Mouse (Mus musculus) CD4-positive, CD25-positive, alpha-beta regulatory T cell, adult 9 weeks (primary cell): ENCODE data around the gene Fscn2. TPM values are rescaled to one million over a fixed set of nuclear protein-coding genes. Genes with fewer than 3 reads are reported as not detected.

Source experiments
- polyA plus RNA-seq: library from polyadenylated mRNA; unstranded; fragments of 100-300 nt; shearing (Covaris generic); gene quantifications from one replicate; pipeline ENCODE4 v1.2.1, GENCODE M21; 2017

The Fscn2 gene
- 0.16 TPM for polyA plus RNA-seq

DNA sequence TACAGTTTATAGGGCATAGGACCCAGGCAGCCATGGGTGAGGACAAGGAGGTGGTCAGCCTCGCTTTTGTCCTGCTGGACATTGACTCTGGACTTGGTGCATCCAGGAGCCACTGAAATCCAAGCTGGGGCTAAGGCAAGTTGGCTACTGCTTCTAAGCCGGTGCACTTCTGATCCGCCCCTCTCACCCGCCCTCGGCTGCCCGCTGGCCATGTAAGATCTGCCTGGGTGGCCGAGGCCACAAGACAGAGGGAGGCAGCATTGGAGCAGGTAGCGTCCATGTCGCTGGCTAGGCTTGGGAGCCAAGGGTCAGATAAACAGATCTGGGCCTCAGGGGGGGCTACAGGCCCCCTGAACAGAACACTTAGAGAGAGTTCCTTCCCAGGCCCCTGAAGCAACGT, at the start of gene Fscn2:
Gene Fscn2 (plus strand): TSS at position 240 of the 400 bp plus-strand sequence.

DNA sequence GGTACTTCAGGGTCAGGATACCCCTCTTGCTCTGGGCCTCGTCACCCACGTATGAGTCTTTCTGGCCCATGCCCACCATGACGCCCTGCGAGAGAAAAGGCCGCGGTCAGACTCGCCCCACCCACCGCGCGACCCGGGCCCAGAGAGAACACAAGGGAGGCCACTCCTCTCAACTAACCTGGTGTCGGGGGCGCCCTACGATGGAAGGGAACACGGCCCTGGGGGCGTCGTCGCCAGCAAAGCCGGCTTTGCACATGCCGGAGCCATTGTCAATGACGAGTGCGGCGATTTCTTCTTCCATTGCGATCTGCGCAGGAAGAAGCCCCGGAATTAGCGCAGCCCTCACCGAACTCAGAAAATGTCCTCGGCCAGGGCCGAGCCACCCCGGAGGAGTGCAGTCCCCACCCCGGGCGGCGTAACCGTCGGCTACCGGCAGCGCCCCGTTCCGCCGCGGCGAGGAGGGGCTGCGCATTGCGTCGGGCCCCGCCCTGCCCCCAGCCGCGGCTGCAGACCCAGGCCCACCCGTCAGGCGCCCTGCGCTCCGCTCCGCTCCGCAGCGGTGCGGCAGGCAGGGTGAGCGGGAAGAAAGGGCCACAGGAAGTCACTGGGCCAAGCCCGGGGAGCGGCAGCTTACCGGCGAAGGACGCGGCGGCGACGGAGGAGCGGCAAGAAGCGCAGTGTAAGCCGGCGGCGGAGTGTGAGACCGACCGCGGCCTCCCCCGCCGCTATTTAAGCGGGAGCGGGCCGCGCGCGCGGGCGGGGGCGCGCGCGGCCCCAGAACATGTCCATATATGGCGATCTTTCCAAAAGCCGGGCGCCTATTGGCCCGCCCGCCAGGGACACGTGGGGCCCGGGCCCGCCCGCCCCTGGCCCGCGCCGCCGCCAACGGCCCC, 13.3 kb upstream of the Fscn2 start, which contains the start of gene Actg1:
Gene Actg1 (minus strand): TSS at position 752 of the 893 bp plus-strand sequence.

DNA sequence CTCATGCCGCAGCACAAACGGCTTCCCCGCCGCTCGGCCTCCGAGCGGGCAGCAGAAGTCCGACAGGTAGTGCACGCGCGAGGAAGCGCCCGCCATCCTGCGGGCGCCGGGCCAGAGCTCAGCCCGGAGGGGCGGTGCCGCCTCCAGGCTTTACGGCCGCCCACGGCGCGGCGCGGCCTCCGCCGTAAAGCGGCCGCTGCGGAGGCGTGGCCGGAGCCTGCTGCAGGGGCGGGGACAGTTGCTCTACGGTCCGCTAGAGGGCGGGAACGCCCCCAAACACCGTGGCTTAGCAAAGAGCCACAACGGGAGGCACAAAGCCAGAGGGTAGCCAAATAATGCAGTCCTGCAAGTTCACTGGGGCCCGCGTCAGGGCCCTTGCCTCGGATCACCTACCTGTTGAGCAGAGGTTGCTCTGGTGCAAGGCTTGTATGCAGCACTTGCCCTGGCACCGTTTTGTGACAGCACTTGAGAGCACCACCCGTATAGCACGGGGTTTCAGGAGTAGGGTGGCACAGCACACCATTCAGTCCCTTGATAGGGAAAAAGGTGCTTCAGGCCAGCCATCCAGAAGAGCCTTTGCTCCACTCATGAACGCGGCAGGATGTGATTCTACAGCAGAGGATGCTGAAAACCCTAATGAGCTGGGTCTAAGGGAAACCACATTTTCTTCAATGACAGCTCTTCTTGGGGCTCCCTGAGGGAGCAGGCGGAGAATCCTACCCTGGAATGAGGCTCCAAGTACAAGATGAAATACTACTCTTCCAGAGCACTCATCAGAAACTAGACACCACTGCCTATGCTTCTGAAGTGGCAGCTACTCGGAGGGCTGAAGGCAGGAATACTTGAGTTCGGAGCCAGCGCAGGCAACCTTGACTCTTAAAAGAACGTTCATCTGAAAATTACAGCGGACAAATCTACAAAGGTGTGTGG, 17.5 kb downstream of the Fscn2 start, which contains the start of gene Faap100:
Gene Faap100 (minus strand): TSS at position 154 of the 930 bp plus-strand sequence.

Other genes with a start within 250 kb of the Fscn2 start
- 151 TPM for gene Slc38a10, start 210.2 kb upstream of the Fscn2 start, polyA plus RNA-seq
- not detected for gene Bahcc1, start 128.6 kb upstream of the Fscn2 start, polyA plus RNA-seq
- 2,599 TPM for gene Actg1, start 13.0 kb upstream of the Fscn2 start, polyA plus RNA-seq
- gene Faap100, start 17.2 kb downstream of the Fscn2 start, polyA plus RNA-seq: 29.3 TPM
- 7.2 TPM for gene Nploc4, start 76.2 kb downstream of the Fscn2 start, polyA plus RNA-seq
- not detected for gene Tspan10, start 81.1 kb downstream of the Fscn2 start, polyA plus RNA-seq
- 0.30 TPM for gene Pde6g, start 92.0 kb downstream of the Fscn2 start, polyA plus RNA-seq
- 5.6 TPM for gene Oxld1, start 96.5 kb downstream of the Fscn2 start, polyA plus RNA-seq
- 50.8 TPM for gene Ccdc137, start 96.6 kb downstream of the Fscn2 start, polyA plus RNA-seq
- gene Arl16, start 106.1 kb downstream of the Fscn2 start, polyA plus RNA-seq: 42.3 TPM
- 84.8 TPM for gene Mrpl12, start 123.1 kb downstream of the Fscn2 start, polyA plus RNA-seq
- gene Slc25a10, start 130.3 kb downstream of the Fscn2 start, polyA plus RNA-seq: 12.9 TPM
- gene Gcgr, start 169.2 kb downstream of the Fscn2 start, polyA plus RNA-seq: not detected
- 95.6 TPM for gene Mcrip1, start 188.2 kb downstream of the Fscn2 start, polyA plus RNA-seq
- not detected for gene Ppp1r27, start 189.6 kb downstream of the Fscn2 start, polyA plus RNA-seq
- gene P4hb, start 211.7 kb downstream of the Fscn2 start, polyA plus RNA-seq: 224 TPM
- 899 TPM for gene Arhgdia, start 220.1 kb downstream of the Fscn2 start, polyA plus RNA-seq
- gene Alyref, start 236.8 kb downstream of the Fscn2 start, polyA plus RNA-seq: 3.4 TPM
- gene Anapc11, start 236.9 kb downstream of the Fscn2 start, polyA plus RNA-seq: 147 TPM
- 0.92 TPM for gene Npb, start 246.9 kb downstream of the Fscn2 start, polyA plus RNA-seq